Mouse (Mus musculus) adrenal gland, postnatal 36 days (tissue): Measurements from ENCODE around the gene Lpp. TPM values are rescaled to one million over a fixed set of nuclear protein-coding genes. Genes with fewer than 3 reads are reported as not detected.

Experiments
- DNase-seq, 2 experiments: peaks; one replicate each; pipeline ENCODE4 v3.0.0; 2021; ENCODE audit warnings: mixed read lengths in 1 of 2
- total RNA-seq, 2 experiments: library from RNA; stranded (reverse); gene quantifications; 2 replicates each; pipeline ENCODE4 v1.2.3; 2021

The Lpp gene
- total RNA-seq, 2 experiments from 2014 or later, result 70.3 to 80.3 TPM

DNA sequence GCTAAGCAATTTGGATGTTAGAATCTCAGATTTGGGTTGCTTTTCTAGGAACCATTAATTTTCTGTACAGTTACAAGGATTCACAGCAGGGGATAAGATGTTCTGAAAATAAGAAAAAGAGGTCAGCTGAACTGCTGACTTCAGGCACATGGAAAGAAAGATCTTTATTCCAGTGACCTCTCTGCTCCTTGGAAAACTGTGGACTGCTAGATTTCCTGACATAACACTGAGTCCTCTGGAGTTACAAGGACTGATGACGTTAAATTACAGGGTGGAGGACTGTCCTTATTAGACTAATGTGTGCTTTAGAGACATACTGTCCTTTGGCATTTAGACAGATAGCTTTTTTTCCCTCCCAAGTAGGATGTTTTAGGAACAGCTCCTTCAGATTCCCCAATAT lies 77.3 kb downstream of the Lpp start:
- DNase-seq, result no peak

DNA sequence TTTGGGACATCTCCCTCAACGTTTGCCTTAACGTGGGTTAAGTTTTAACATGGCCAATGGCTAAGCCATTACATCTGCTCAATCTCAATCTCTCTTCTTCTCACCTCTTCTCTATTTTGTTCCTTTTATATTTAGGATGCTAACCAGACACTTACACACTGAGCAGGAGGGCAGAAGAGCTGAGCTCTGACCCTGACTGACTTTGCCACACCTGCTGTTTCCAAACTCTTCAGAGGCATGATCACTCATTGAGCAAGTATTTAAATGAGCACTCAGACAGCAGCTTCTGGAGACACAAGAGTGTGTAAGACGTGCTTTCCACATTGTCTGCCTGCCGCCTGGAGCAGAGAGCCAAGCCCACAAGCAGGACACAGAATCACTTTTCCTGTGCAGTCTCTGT lies 77.7 kb downstream of the Lpp start:
- no peak for DNase-seq

DNA sequence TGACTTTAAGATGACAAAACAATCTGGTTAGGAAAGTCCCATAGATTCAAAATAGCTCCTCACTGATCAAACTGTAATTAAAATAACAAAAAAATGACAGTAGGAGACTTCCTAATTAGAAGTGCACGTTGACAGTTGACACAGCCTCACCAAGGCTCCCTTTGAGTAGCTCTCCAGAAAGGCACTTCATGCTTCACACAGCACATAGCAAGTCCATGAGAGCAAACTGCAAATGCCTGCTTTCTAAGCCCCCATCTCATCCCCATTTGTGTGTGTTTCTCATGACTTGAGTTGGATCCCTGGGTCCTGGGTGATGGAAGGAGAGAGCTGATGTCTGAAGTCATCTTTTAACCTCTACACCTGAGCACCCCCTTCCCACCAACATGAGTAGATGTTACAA lies 78.5 kb downstream of the Lpp start:
- no peak for DNase-seq

DNA sequence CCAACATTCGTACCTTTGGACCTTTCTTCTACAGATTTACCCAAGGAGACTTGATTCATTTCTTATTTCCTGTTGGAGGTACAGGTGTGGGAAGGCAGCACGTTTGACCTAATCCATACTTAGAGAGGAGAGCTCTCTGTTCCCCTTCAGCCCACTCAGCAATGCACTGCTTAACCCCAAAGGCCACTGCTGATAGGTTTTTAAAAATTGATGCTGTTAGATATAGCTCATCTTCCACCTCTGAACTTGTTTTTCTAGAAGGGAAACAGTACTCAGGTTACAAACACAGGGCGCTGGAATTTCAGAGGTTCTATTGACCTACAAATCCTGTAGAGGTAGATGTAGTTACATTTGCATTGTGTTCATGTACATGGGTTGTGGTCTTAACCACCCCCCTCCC lies 80.7 kb downstream of the Lpp start:
- no peak for DNase-seq

GRCm38 (mm10) chr16:24474781-24475180 lies 81.5 kb downstream of the Lpp start:
- peak in 1 of 2 experiments; percentile 40 for DNase-seq

GRCm38 (mm10) chr16:24475305-24475947 lies 82.1 kb downstream of the Lpp start:
- no peak for DNase-seq

GRCm38 (mm10) chr16:24476911-24477401 lies 83.6 kb downstream of the Lpp start:
- DNase-seq, result peak in 1 of 2 experiments; percentile 36

- DNase-seq, result no peak
Observed at GRCm38 (mm10) chr16:24478006-24478405, 84.7 kb downstream of the Lpp start.

DNA sequence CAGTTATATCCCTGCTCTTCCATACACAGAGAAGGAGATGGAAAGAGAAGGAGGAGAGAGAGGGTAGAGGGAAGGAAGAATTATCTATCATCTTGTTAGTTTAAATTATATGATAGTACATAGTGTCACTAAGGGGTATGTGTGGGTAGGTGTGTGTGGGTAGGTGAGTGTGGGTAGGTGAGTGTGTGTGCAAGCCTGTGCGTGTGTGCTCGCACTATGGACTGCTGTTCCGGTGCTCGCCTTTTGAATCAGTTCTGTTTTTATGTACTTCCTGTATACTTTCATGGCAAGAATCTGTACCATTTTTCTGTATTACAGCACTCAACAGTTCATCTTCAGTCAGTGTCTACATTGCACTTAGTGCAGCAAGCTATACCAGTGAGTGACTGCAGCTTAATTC lies 85.5 kb downstream of the Lpp start:
- no peak for DNase-seq

DNA sequence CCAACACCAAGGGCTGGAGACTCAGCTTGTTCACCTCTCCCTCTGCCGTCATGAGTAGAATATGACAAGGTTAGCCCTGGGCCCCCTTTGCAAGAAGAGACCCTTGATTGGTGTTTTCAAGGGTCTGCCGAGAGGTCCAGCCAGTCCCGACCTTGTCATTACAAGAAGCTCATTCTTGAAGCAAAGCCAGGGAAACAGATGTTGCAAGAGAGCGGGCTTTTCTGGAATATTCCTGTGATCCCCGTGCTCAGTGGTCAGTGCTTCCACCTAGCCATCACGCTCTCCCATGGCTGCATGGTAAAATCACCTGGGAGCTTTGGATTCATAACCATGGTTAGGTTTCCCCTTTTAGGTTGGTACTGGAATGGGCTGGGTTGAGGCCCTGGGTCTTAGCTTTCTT lies 89.3 kb downstream of the Lpp start:
- DNase-seq, result peak; percentile 43 to 48

DNA sequence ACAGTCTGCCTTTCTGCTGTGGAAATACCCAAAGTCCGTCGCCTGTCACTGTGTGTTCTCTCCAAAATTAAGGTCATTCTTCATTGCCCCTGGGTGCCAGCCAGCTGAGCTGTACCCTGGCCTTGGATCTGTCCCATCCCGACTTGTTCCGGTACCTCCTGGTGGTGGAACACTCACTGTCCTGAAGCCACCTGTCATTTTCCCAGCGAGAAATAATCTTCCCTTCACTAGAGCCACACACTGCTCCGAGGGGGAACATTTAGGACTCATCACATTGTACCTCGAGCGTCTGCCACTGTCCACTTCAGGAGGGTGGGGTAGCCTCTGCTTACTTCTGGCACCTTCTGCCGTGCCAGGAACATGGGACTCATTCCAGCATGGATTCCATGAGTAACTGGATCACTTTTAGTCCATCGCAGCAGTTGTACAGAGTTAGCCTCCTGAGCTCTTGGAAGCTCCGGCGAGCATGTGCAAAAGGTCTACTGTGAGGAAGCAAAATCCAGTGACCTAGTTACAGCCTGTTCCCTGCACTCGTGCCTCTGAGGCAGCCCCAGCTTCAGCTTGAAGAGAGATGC lies 90.3 kb downstream of the Lpp start:
- DNase-seq, result peak; percentile 92

DNA sequence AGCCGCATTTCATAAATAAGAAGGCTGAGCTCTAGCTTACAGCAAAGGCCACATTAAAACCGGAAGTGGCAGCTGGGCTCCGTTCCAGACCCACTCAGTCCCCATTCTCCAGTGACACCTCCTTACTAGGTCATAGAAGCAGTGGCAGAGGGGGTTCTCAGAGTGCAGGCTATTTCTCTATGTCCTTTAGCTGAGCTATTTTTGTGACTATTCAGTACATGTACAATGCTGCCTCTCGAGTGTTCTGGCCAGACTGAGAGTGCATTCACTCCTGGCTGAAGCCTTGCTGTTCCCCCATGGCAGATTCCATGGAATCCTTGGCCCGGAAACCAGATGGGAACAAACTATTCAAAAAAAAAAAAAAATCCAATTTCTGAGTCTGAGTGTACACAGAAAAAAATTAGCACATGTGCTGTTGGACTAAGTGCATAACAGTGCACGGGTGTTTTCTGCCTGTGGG lies 94.5 kb downstream of the Lpp start:
- DNase-seq, result peak; percentile 76

- no peak for DNase-seq
Observed at GRCm38 (mm10) chr16:24489516-24490285, 96.4 kb downstream of the Lpp start.

DNA sequence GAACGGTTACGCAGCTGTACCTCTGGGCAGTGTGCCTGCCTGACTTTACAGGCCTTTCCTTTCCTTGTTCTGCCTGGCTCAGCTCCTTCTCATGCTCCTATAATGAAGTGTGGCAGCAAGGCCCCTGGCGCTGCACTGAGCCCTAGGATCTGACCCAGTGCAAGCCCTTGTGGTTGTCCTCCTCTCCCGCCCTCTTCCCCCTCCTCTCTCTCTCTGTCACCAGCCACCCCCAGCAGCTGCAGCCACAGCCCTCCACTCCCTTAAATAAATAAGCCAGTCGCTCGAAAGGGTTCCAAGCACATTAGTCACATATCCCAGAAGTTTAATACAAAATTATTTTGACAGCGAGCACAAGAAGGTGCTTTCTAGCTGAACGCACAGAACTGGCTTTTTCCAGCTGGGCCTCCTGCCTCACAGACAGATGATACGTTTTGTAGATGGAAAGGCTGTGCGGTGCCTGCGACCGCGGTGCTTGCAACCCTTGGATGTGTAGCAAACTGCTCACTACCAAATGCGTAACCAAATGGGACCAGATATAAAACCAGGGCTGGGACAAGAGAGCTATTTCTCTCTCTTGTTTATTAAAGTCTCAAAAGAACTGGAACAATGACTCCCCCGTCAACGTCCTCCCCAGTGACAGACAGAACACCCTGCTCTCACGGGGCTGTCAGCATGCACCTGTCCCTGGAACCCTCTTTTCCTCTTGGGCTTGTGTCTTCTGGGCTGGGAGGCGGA lies 97.6 kb downstream of the Lpp start:
- no peak for DNase-seq

DNA sequence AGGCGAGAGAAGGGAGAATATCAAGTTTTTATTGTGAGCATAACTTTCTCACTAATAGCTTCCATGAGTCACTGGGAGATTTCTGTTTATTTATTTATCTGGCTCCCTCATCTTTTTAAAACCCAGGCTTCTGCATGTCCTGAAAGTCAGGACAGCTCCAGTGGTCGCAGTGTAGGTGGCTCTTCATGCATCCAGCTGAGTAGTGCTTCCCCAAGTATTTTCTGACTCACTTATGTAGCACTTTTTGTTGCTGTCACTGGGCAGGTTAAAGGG lies 98.1 kb downstream of the Lpp start:
- DNase-seq, result no peak

DNA sequence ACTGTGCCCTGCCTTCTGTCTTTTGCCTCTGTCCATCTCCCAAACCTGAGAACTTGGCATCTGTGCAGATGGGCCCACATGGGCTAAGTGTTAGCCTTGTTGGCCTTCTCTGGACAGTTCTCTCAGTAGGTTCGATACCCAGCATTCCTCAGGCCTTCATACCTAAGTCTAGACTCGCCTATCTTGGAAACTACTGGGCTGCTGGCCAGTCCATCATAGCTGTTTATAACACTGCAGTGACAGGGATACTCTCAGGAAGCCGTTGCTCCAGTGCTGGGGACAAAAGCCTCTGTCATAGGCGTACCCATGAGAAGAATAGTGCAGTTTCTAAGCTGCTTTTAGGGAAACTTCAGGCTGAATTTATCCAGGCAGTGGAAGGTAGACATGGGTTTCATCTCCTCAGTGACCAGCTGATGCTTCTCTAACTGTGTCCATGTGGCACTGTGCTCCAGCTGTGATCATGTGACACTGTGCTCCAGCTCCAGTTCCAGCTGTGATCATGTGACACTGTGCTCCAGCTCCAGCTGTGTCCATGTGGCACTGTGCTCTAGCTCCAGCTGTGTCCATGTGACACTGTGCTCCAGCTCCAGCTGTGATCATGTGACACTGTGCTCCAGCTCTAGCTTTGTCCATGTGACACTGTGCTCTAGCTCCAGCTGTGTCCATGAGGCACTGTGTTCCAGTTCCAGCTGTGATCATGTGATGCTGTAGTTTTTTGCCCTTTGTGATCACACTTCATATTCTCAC lies 99.1 kb downstream of the Lpp start:
- no peak for DNase-seq

DNA sequence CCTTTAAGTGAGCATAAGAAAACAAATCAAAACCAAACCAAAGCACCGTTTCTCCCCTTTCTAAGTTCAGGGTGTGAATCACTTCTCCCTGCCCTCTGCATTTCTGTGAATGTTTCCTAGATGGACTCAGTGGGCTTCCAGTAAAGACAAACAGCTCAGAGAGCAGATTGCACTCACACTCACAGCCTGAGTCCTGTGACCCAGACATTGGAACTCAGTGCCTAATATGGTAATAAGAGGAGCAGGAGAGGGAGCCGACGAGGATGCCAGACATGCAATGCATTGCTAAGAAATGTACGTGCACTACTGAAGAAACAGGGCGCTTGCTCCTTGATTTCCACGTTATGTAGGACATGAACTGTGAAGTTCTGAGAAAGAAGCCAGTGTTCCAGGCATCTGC lies 101.2 kb downstream of the Lpp start:
- no peak for DNase-seq

DNA sequence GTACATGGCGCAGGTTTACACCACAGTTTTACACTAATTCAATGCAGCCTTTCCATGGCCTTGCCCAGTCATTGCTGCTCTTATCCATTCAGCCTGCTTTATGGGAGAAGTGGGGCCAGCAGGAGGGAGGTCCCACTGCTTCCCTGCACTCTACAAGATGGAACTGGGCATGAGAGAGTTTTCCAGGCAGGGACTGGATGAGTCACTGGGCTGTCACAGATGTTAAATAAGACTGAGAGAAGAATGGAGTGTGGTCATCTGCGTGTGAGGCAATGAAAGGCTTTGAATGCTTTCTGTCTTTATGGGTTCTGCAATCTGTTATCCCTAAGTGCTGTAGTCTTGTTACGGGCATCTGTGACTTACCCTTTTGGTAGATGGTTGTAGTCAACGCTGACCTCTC lies 102.2 kb downstream of the Lpp start:
- peak; percentile 46 to 48 for DNase-seq

- DNase-seq, result no peak
Observed at GRCm38 (mm10) chr16:24496635-24497034, 103.3 kb downstream of the Lpp start.

DNA sequence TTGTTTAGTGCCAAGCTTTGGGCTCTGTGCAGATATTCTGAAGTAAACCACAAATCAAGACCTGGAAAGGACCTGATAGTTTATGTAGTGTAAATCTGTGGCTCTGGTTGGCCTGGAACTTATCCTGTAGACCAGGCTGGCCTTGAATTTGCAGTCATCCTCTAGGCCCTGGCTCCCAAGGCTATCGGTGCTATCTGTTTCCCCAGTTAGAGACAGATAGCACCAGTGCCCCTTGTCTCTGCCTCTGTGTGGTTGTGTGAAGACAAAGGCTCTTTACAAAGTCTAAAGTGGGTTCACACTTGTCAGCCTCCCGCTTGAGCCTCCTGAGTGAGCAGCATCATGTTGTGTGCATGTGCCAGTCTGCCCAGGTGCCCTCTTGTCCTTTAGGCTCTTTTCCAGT lies 104.1 kb downstream of the Lpp start:
- DNase-seq, result peak in 1 of 2 experiments; percentile 43

- DNase-seq, result no peak
Observed at GRCm38 (mm10) chr16:24498103-24498659, 104.9 kb downstream of the Lpp start.

DNA sequence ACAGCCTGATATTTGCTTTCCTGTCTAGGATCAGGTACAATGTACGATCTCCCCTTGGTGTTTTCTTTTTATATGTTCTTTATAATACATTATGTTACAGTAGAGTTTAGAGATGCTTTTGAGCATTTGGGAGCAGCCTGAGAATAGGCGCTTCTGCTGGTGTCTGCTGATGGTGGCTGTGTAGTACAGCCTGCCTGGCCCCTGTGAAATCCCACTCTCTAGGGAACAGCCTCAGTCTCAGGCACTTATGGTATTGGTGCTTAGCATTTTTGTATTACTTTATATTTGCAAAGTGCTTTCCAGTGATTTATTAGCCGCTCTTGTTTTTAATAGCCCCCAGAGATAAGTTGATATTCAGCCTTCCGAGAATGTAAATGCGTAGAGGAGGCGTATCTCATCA lies 107.9 kb downstream of the Lpp start:
- no peak for DNase-seq
